Mouse (Mus musculus): Measurements from ENCODE around the gene Rnf133. TPM values are rescaled to one million over a fixed set of nuclear protein-coding genes. Genes with fewer than 3 reads are reported as not detected.

Rnf133 gene
- total RNA-seq (2021) = not detected
- long read RNA-seq, experiment 1 = 0 reads
- long read RNA-seq, experiment 2 = 0 reads

- DNase-seq = no peak
Observed at GRCm38 (mm10) chr6:23650205-23650604, at the start of gene Rnf133. TSS of gene Rnf133 (minus strand) at chr6:23650305.

DNA sequence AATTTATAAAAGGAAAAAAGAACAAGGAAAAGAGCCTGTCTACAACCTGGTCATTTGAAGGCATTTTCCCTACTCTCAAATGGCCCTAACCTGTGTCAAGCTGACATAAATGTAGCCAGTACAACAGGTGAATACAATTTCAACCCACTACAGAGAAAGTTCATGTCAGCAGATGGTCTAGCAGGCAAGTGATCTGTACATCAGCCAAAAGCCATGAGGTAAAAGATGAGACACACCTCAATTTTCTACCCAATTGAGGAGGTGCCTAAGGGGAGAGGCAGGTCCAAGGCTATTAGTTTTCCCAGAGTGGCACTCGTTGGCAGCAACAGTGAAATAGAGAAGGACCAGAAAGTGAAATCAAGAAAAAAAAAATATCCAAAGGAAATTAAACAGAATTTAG lies 28.1 kb upstream of the Rnf133 start:
- no peak for DNase-seq

GRCm38 (mm10) chr6:23655036-23655435 lies 4.9 kb upstream of the Rnf133 start, which contains the start of gene Rnf148:
TSS of gene Rnf148 (minus strand) at chr6:23655136.
- DNase-seq = no peak

DNA sequence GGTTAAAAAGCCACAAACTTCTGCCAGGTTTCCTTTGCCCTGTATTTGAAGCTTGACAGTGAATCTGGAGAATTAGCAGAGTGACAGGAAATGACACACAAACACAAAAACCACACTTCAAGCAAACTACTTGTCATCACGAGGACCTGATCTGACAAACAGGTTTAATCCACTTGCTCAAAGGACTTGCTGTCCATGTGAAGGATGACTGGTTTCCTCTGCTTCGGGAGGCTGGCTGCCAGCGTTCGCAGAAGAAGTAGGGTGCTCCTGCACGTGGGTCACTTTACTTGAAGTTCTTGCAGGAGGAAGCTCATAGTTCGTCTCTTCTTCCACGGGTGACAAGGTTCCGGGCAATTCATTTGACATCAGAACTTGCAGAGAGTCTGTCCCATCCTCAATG lies 1.4 kb downstream of the Rnf133 start:
- no peak for DNase-seq

DNA sequence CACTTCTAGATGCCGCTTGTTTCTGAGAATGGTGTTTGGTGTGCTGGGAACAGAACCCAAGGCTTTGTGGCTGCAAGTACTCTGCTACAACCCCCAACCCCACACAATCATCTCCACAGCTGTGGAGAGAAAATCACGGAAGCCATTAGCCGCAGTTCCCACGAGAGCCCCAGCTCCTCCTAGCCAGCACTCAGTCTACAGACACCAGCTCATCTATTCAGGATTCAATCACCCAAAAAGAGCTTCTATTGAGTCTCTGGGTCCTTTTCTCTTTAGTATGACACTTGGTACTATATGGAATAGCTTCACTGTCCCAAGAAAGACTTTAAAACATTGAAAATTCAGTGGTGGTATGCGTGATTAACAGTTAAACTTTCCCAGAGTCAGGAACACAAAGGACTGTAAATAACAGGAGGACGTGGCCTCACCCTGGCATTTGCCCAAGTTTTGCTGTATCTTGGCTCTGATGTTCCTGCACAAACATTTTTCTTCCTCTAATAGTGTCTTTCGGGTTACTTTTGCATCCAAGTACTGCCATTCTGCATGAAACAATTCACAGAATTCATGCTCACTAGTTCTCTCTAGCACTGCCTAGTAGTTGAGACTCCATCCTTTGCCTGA lies 2.4 kb downstream of the Rnf133 start:
- peak; percentile 56 for DNase-seq

DNA sequence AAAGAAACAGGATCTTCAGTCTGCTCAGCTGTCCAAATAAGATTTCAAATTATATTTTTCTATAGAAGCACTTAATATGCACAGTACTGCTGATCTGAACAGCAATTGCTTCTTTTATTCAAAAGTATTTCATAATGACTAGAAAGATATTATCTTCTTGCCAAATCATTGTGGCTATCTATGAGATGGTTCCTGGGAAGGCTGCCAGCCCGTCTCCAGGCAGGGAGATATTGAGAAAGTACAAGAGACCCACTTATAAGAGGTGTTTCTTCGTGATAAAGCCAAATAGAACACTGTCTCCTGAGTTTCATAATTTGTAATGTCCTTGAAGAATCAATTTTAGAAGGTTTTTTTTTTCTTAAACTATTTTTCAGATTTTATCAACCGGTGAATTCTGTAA lies 13.0 kb downstream of the Rnf133 start:
- DNase-seq = peak; percentile 58

GRCm38 (mm10) chr6:23635208-23635607 lies 14.9 kb downstream of the Rnf133 start:
- DNase-seq = no peak

- DNase-seq = no peak
Observed at GRCm38 (mm10) chr6:23634016-23634415, 16.1 kb downstream of the Rnf133 start.

GRCm38 (mm10) chr6:23630465-23630864 lies 19.6 kb downstream of the Rnf133 start:
- DNase-seq = no peak

Other genes with a start within 250 kb of the Rnf133 start
- gene Rnf148, start 4.8 kb upstream of the Rnf133 start, total RNA-seq (2021) = not detected
- 1 to 10 TPM; 3.5 to 4.8 TPM for gene Cadps2, start 189.1 kb upstream of the Rnf133 start, total RNA-seq (2021)